Mouse (Mus musculus) cerebellum, adult (tissue): ENCODE data around the gene Ulk4.
"Not testable (repeated sequence)": the region's sequence is repeated elsewhere in the genome, so short reads cannot be mapped to it uniquely, and the experiment has no call there.

Source experiments
- ATAC-seq: cut with Nextera tagmentation; 2 replicates; pipeline ENCODE4 v1.9.2; 2017; ENCODE audit warnings: mild to moderate bottlenecking, moderate library complexity, mixed read lengths; ENCODE audit not compliant: insufficient number of reproducible peaks, low FRiP score, low TSS enrichment

Ulk4 gene

GRCm38 (mm10) chr9:121072127-121072757 lies 204.8 kb downstream of the Ulk4 start:
- ATAC-seq: no peak

- ATAC-seq: no peak
These were observed 205.4 kb downstream of the Ulk4 start for GRCm38 (mm10) chr9:121071461-121072126.

- ATAC-seq: no peak
These were observed 205.9 kb downstream of the Ulk4 start for GRCm38 (mm10) chr9:121071050-121071449.

- no peak for ATAC-seq
These were observed 208.9 kb downstream of the Ulk4 start for GRCm38 (mm10) chr9:121068115-121068514.

- ATAC-seq: peak; percentile 87
These were observed 210.0 kb downstream of the Ulk4 start for GRCm38 (mm10) chr9:121067043-121067442.

DNA sequence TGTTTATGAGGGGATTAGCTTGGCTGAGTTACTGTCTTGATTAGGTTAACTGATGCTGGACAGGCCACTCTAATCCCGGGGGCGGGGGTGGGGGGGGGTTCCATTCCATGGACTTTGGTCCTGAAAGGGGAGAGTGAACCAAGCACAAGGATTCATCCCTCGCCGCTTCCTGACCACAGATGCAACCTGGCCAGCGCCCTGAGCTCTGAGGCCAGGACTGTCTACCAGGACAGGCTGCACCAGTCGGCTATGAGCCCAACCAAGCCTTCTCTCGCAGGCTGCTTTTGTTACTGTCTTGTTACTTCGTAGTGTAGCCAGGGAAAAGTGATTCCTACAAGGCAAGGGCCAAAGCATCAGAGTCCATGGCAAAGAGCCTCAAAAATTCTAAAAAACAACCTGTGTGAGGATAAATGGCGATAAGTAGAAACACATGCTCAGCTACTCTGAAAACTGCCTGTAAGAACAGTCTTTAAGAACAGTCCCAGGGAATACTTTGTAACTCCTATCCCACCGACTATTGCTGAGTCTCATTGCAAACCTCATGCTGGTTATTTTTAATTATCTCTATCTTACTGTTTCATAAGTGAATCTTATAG lies 211.5 kb downstream of the Ulk4 start:
- no peak for ATAC-seq

- no peak for ATAC-seq
These were observed 212.2 kb downstream of the Ulk4 start for GRCm38 (mm10) chr9:121064606-121065355.

DNA sequence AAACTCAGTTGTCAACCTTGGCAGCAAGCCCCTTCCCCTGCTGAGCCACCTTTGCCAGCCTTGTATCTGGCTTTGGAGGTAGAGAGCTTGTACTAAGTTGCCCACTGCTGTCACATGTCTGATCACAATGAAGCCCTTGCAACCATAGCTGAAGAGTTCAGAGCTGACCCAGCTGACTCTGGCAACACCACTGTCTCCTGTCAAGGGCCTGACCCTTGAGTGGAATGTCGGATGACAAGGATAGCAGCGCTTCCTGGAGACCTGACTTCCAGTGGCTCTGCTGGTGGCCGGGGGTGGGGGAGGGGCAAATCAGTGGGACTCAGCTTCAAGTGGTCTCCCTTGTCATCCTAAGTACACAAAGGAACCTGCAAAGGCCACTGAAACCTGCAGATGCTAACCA lies 214.3 kb downstream of the Ulk4 start:
- no peak for ATAC-seq

DNA sequence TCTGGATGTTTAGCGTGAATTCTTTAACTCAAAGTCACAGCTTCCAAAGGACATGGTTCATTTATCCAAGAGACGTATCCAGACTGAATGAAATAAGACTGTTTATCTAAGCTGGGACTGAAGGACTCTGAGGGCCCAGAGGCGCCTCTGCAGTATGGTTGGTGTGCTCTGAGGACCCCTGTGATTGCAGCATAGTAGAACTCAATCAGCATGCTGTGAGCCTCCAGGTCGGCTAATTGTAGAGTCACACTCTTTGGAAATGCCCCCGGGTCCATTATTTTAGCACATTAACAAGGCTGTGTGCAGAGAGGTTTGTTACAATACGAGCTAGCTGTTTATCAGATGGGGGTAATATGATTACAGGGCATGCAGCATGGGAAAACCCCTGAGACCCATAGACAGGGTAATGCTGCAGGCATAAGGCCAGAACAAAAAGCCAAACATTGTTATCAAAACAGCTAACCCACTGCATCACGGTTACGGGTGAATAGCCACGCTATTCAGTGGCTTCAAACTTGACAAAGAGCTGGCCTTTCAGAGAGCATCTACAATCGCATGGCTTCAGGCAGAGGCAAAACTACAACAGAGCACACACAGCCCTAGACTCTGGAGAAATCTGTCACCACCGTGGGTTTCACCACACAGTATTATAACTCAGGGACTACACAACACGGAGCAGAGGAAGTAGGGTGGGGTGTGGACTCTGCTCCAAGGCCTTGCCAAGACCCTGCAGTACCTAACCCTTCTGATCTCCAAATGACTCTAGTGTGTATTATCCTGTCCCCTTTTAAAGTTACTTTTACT lies 215.0 kb downstream of the Ulk4 start:
- ATAC-seq: no peak

GRCm38 (mm10) chr9:121060331-121060730 lies 216.7 kb downstream of the Ulk4 start:
- no peak for ATAC-seq

DNA sequence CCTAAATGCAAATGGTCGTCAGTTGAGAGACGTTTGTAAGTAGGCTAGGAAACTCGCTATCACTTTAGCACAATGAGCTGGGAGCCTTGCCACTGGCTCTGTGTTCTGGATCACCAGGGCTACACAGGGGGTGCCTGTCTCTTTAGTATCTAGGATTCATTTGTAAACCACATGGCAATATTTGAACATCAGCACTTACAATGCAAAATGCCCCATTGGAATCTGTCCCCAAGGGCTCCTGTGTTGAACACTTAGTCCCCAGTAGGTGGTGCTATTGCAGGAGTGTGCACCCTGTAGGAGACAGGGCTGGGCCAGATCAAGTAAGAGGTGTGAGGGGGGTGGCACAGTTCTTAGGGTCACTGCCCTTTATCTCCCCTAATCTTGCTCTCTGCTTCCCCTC lies 217.7 kb downstream of the Ulk4 start:
- peak; percentile 45; the same call in 1 of the 2 replicates for ATAC-seq

GRCm38 (mm10) chr9:121058538-121058937 lies 218.5 kb downstream of the Ulk4 start:
- ATAC-seq: no peak

DNA sequence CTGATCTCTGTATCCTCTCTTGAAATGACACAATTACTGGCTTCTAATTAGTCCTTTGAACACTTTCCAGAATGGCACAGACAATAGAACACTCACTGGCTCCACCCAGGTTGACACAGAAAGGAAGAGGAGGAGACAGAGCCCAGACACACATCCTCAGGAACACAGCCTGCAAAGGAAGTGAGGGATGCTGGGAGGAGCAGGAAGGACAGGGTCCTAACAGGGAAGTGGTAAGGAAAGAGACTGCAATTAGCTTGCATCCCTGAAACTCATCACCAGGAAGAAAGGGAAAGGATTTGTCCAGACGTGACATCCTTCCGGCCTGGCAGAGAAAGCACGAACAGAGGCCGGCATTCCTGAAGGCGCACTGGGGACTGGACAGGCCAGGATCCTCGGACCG lies 218.9 kb downstream of the Ulk4 start:
- no peak for ATAC-seq

GRCm38 (mm10) chr9:121057401-121057800 lies 219.6 kb downstream of the Ulk4 start:
- ATAC-seq: no peak

- no peak for ATAC-seq
These were observed 220.5 kb downstream of the Ulk4 start for GRCm38 (mm10) chr9:121056526-121056925.

- ATAC-seq: no peak
These were observed 221.0 kb downstream of the Ulk4 start for GRCm38 (mm10) chr9:121056036-121056435.

DNA sequence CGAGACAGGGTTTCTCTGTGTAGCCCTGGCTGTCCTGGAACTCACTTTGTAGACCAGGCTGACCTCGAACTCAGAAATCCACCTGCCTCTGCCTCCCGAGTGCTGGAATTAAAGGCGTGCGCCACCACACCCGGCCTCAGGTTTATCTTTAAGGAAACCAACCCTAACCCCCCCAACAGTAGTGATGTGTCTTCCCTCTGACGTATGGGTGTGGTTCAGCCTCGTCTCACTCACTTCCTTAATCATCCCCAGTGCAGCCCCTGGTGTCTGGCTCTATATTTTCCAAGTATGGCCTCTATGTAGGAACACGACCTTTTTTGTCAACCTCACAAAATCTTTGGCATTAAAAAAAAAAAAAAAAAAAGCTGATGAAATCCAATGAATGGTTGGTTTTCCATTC lies 231.3 kb downstream of the Ulk4 start:
- not testable (repeated sequence) for ATAC-seq

- ATAC-seq: no peak
These were observed 232.4 kb downstream of the Ulk4 start for GRCm38 (mm10) chr9:121044471-121045206.

- ATAC-seq: peak; percentile 26; the same call in 1 of the 2 replicates
These were observed 234.0 kb downstream of the Ulk4 start for GRCm38 (mm10) chr9:121043021-121043420.

DNA sequence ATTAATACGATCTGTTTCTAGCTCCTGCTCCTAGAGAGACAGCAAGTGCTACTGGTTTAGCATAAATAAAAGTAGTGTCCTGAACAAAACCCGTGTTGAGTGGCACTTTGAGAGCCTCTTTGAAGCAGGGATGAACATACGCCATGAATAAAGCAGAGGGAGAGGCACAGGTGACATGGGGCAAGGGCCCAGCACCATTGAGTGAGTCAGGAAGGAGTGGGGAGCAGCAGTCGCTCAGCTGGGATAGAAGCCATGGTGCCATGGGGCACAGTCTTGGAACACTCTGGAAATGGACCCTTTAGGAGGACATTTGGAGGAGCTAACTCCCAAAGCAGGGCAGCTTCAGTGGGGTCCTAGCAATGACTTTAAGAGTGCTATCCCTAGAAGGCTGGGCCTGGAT lies 238.6 kb downstream of the Ulk4 start:
- no peak for ATAC-seq
